Mouse (Mus musculus) neural tube, embryonic 13.5 days (tissue): ENCODE results near the gene Adcy7. TPM values are rescaled to one million over a fixed set of nuclear protein-coding genes. Genes with fewer than 3 reads are reported as not detected.
A peak's percentile ranks its signal among the peaks of the same experiment; 100 is the strongest.

Source experiments
- ATAC-seq: fragments of 200-750 bp; cut with Nextera tagmentation; 2 replicates; pipeline ENCODE4 v1.8.0; 2017; ENCODE audit warnings: low read depth, mild to moderate bottlenecking, moderate TSS enrichment, moderate library complexity
- H3K27ac ChIP-seq: fragments of 300-500 bp; sonication (generic); replicated peaks from 2 replicates; pipeline ENCODE4 v1.5.1; 2015; ENCODE audit warnings: moderate library complexity, mild to moderate bottlenecking, inconsistent platforms
- H3K27me3 ChIP-seq: fragments of 300-500 bp; sonication (generic); 2 replicates; pipeline ENCODE4 v1.6.1; 2015; ENCODE audit warnings: mild to moderate bottlenecking, inconsistent platforms
- H3K36me3 ChIP-seq: fragments of 300-500 bp; sonication (generic); 2 replicates; pipeline ENCODE4 v1.6.1; 2015; ENCODE audit warnings: mild to moderate bottlenecking, inconsistent platforms
- H3K4me1 ChIP-seq: fragments of 300-500 bp; sonication (generic); replicated peaks from 2 replicates; pipeline ENCODE4 v1.6.1; 2015; ENCODE audit warnings: inconsistent platforms
- H3K4me2 ChIP-seq: fragments of 300-500 bp; sonication (generic); 2 replicates; pipeline ENCODE4 v1.6.1; 2015; ENCODE audit warnings: inconsistent platforms, mild to moderate bottlenecking, moderate library complexity
- H3K4me3 ChIP-seq: fragments of 300-500 bp; sonication (generic); 2 replicates; pipeline ENCODE4 v1.5.1; 2015; ENCODE audit warnings: mild to moderate bottlenecking, inconsistent platforms
- H3K9ac ChIP-seq: fragments of 300-500 bp; sonication (generic); 2 replicates; pipeline ENCODE4 v1.6.1; 2015; ENCODE audit warnings: moderate library complexity, mild to moderate bottlenecking, inconsistent platforms
- H3K9me3 ChIP-seq: fragments of 300-500 bp; sonication (generic); 2 replicates; pipeline ENCODE4 v1.6.1; 2016; ENCODE audit warnings: inconsistent platforms
- WGBS: fragments of 180-500 bp; shearing (Covaris S2); methylation state at CpG from one replicate; pipeline ENCODE4 v1.1.7; 2015; 5-methylcytosine and 5-hydroxymethylcytosine counted together
- polyA plus RNA-seq: library from polyadenylated mRNA; unstranded; fragments of >200 nt; fragmentation: Nextera tagmentation; extraction: Ambion mirVana; gene quantifications from 2 replicates; pipeline ENCODE4 v1.2.1, GENCODE M21; 2015

The Adcy7 gene
- polyA plus RNA-seq, 1 experiment from 2014 or later = 3.2 TPM

GRCm38 (mm10) chr8:88309274-88309873, 37.2 kb downstream of the Adcy7 start:
- 81% methylated on average over 10 of the region's 10 CpGs for WGBS
- no peaks in the 10 kb centered on the region for H3K4me1 ChIP-seq
- H3K9ac ChIP-seq = no peak overlapping the region
- no peak overlapping the region for H3K27ac ChIP-seq
- no peak for ATAC-seq
- no peak overlapping the region for H3K4me2 ChIP-seq
- no peaks in the 10 kb centered on the region for H3K9me3 ChIP-seq
- H3K27me3 ChIP-seq = no peaks in the 10 kb centered on the region
- H3K36me3 ChIP-seq = no peaks in the 10 kb centered on the region
- H3K4me3 ChIP-seq = no peak overlapping the region

GRCm38 (mm10) chr8:88309881-88310280, 37.7 kb downstream of the Adcy7 start:
- WGBS = 91% methylated on average over 7 of the region's 7 CpGs
- Histone ChIP-seq H3K27me3 (no peaks in the 10 kb centered on the region), H3K9me3 (no peaks in the 10 kb centered on the region), H3K36me3 (no peaks in the 10 kb centered on the region), H3K4me1 (no peaks in the 10 kb centered on the region), H3K4me3 (no peak overlapping the region), H3K27ac (no peak overlapping the region), H3K4me2 (no peak overlapping the region), H3K9ac (no peak overlapping the region)
- ATAC-seq = no peak

DNA sequence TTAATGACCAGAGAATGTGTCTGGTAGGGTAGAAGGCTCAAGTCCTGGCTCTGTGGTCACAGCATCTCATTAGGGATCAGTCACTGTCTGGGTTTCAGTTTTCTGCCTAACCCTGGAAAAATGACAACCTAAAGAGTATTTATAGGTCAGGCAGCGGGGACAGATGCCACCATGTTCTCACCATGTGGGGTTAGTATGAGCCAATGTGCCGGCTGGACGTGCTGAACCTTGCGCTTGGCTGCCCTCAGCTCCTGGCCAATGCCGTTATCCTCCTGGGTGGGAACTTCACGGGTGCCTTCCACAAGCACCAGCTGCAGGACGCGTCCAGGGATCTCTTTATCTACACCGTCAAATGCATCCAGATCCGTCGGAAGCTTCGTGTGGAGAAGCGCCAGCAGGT, 38.1 kb downstream of the Adcy7 start:
- Histone ChIP-seq H3K9me3 (no peaks in the 10 kb centered on the region), H3K4me2 (no peak overlapping the region), H3K27me3 (no peaks in the 10 kb centered on the region), H3K27ac (no peak overlapping the region), H3K4me3 (no peak overlapping the region), H3K4me1 (no peaks in the 10 kb centered on the region), H3K9ac (no peak overlapping the region), H3K36me3 (no peaks in the 10 kb centered on the region)
- WGBS = 92% methylated on average over 13 of the region's 13 CpGs
- ATAC-seq = no peak

- no peak overlapping the region for H3K9ac ChIP-seq
- peaks cover 19% of the 10 kb centered on the region for H3K4me1 ChIP-seq
- H3K9me3 ChIP-seq = no peaks in the 10 kb centered on the region
- no peak overlapping the region for H3K4me2 ChIP-seq
- H3K4me3 ChIP-seq = no peak overlapping the region
- 78% methylated on average over 8 of the region's 8 CpGs for WGBS
- H3K36me3 ChIP-seq = no peaks in the 10 kb centered on the region
- no peak overlapping the region for H3K27ac ChIP-seq
- H3K27me3 ChIP-seq = no peaks in the 10 kb centered on the region
- ATAC-seq = no peak
Observed at GRCm38 (mm10) chr8:88312966-88313365, 40.8 kb downstream of the Adcy7 start.

DNA sequence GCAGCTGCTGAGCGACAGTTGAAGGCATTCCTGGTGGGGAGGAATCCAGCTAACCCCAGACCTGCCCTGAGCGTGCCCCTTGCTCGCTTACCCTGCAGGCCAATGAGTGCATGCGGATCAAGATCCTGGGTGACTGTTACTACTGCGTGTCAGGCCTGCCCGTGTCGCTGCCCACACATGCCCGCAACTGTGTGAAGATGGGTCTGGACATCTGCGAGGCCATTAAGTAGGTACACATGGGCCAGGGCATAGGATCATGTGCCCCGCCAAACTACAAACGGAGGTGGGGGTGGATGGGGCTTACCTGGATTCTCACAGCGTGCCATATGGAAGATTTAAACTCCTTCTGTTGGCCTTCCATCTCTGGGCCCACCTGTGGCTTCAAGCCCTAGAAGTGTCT, 41.8 kb downstream of the Adcy7 start:
- WGBS = 93% methylated on average over 12 of the region's 12 CpGs
- no peak overlapping the region for H3K4me2 ChIP-seq
- peaks cover 19% of the 10 kb centered on the region for H3K4me1 ChIP-seq
- H3K9me3 ChIP-seq = no peaks in the 10 kb centered on the region
- H3K9ac ChIP-seq = no peak overlapping the region
- H3K36me3 ChIP-seq = no peaks in the 10 kb centered on the region
- H3K4me3 ChIP-seq = no peak overlapping the region
- H3K27me3 ChIP-seq = no peaks in the 10 kb centered on the region
- H3K27ac ChIP-seq = no peak overlapping the region
- ATAC-seq = no peak

DNA sequence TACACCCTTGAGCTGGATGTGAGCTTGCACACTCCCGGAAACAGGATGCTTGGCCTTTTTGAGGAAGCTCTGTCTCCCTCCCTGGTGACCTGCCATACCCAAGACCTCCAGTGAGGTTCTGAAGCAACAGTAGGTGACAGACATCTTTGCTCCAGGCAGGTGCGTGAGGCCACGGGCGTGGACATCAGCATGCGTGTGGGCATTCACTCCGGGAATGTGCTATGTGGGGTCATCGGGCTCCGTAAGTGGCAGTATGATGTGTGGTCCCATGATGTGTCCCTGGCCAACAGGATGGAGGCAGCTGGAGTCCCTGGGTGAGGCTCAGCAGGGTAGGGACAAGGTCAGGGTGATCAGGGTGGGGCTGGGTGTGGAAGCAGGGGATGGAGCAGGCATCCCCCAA, 43.1 kb downstream of the Adcy7 start:
- ATAC-seq = no peak
- H3K27me3 ChIP-seq = no peaks in the 10 kb centered on the region
- H3K4me3 ChIP-seq = no peak overlapping the region
- H3K36me3 ChIP-seq = no peaks in the 10 kb centered on the region
- H3K9ac ChIP-seq = no peak overlapping the region
- no peak overlapping the region for H3K27ac ChIP-seq
- WGBS = 93% methylated on average over 8 of the region's 8 CpGs
- no peak overlapping the region for H3K4me2 ChIP-seq
- H3K4me1 ChIP-seq = peaks cover 19% of the 10 kb centered on the region
- no peaks in the 10 kb centered on the region for H3K9me3 ChIP-seq

DNA sequence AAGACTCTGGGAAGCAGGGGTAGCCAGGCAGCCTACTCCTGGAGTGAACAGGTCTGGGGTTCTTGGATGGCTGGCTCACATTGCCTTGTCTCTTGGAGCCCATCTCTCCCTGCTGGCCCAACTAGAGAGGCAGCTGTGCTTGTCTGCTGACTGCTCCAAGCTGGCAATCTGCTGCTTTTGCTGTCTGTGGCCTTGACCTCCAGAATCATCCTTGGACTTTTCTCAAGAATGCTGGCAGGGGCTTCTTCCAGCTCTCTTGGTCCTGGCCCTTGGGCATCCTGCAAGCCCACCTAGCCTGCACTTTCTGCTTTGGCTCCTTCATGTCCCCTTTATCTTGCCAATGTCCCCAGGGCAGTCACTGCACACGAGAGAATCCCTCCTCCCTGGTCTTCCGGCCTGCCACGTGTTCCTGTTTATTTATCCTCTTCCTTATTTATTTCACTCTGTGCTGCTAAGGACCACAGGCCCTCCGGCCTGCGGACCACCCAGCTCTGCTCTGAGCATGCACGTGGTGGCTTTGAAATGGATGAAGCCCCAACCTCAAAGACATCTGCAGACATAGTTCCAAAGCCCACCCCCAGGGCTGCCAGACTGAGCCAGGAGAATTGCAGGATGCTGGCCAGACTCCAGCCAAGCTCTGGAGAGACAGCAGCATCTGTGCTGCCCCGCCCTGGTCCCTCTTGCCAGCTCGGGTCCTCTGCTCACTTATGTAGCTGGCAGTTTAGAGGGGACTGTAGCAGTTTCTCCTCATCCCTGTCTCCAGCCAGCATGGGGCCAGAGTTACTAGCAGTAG, 44.1 kb downstream of the Adcy7 start:
- Histone ChIP-seq H3K4me3 (no peak overlapping the region), H3K4me2 (no peak overlapping the region), H3K27me3 (no peaks in the 10 kb centered on the region), H3K9ac (no peak overlapping the region), H3K9me3 (no peaks in the 10 kb centered on the region), H3K27ac (peak overlapping the region; percentile 42; the same call in 1 of the 2 replicates), H3K4me1 (peaks cover 19% of the 10 kb centered on the region), H3K36me3 (no peaks in the 10 kb centered on the region)
- peak; percentile 74 for ATAC-seq
- 53% methylated on average over 8 of the region's 8 CpGs for WGBS

DNA sequence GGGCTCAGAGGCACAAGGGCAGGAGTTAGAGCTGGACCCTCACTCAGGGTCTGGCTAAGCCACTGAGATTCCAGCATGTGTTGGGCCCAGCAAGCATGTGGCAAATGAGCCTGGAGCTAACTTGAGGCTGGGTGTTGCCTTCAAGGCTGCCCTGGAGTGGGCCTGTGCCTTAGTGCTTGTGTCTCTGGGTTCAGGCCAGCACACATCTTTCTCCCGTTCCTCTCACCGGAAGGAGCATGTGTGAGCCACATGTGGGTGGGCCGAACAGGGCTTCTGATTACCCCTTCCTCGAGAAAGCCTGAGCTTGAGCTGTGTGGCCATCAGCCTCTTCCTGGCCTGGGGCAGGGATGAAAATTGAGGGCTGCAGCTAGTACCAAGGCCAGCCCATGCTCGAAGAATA, 45.1 kb downstream of the Adcy7 start:
- H3K4me2 ChIP-seq = no peak overlapping the region
- H3K36me3 ChIP-seq = no peaks in the 10 kb centered on the region
- H3K9ac ChIP-seq = no peak overlapping the region
- no peaks in the 10 kb centered on the region for H3K9me3 ChIP-seq
- H3K4me1 ChIP-seq = peaks cover 19% of the 10 kb centered on the region
- H3K27me3 ChIP-seq = no peaks in the 10 kb centered on the region
- no peak overlapping the region for H3K27ac ChIP-seq
- H3K4me3 ChIP-seq = no peak overlapping the region
- WGBS = 74% methylated on average over 5 of the region's 5 CpGs
- ATAC-seq = no peak

- no peaks in the 10 kb centered on the region for H3K9me3 ChIP-seq
- WGBS = 92% methylated on average over 8 of the region's 8 CpGs
- no peak overlapping the region for H3K9ac ChIP-seq
- no peaks in the 10 kb centered on the region for H3K36me3 ChIP-seq
- no peak overlapping the region for H3K4me2 ChIP-seq
- H3K4me1 ChIP-seq = peaks cover 19% of the 10 kb centered on the region
- no peak overlapping the region for H3K27ac ChIP-seq
- ATAC-seq = no peak
- H3K27me3 ChIP-seq = no peaks in the 10 kb centered on the region
- H3K4me3 ChIP-seq = no peak overlapping the region
Observed at GRCm38 (mm10) chr8:88318151-88318550, 45.9 kb downstream of the Adcy7 start.

DNA sequence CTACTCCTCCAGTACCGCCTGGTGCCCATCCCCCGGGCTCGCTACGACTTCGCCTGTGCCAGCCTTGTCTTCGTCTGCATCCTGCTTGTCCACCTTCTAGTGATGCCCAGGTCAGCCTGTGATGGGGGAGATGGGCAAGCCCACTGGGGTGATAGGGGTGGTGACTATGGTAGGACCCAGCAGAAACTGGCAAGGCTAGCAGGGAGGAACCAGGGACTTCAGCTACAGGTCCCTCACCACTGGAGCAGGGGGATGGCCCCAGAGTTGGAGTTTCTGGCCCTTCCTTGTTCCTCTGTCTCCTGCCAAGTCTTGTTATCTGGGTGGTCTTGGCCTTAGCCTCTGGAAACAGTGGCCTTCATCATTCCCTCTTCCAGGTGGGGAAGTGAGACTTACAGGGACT, 47.9 kb downstream of the Adcy7 start:
- H3K27ac ChIP-seq = no peak overlapping the region
- H3K36me3 ChIP-seq = peaks cover 8% of the 10 kb centered on the region
- H3K4me3 ChIP-seq = no peak overlapping the region
- no peak overlapping the region for H3K9ac ChIP-seq
- no peaks in the 10 kb centered on the region for H3K27me3 ChIP-seq
- no peaks in the 10 kb centered on the region for H3K9me3 ChIP-seq
- peaks cover 19% of the 10 kb centered on the region for H3K4me1 ChIP-seq
- 96% methylated on average over 6 of the region's 6 CpGs for WGBS
- no peak overlapping the region for H3K4me2 ChIP-seq
- ATAC-seq = no peak

- Histone ChIP-seq H3K4me2 (no peak overlapping the region), H3K27ac (no peak overlapping the region), H3K9me3 (no peaks in the 10 kb centered on the region), H3K27me3 (no peaks in the 10 kb centered on the region), H3K4me1 (peaks cover 12% of the 10 kb centered on the region), H3K36me3 (peaks cover 21% of the 10 kb centered on the region), H3K9ac (no peak overlapping the region), H3K4me3 (no peak overlapping the region)
- ATAC-seq = no peak
- WGBS = 89% methylated on average over 5 of the region's 5 CpGs
Observed at GRCm38 (mm10) chr8:88321387-88321786, 49.2 kb downstream of the Adcy7 start.

DNA sequence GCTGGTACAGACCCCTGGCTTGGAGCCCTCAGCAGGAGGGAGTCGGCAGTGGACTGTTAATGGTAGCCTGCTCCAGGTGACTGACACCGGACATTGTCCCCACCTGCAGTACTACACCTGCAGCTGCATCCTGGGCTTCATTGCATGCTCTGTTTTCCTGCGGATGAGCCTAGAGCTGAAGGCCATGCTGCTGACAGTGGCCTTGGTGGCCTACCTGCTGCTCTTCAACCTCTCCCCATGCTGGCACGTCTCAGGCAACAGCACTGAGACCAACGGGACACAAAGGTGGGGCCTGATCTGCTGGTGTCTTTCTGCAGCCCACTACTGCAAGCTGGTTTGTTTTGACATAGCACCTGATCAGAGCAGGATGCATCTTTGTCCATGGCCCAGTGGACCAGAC, 51.3 kb downstream of the Adcy7 start:
- Histone ChIP-seq H3K9ac (no peak overlapping the region), H3K4me3 (no peak overlapping the region), H3K4me2 (no peak overlapping the region), H3K9me3 (no peaks in the 10 kb centered on the region), H3K27ac (no peak overlapping the region), H3K4me1 (no peaks in the 10 kb centered on the region), H3K36me3 (peaks cover 37% of the 10 kb centered on the region), H3K27me3 (no peaks in the 10 kb centered on the region)
- WGBS = 85% methylated on average over 5 of the region's 5 CpGs
- ATAC-seq = no peak

DNA sequence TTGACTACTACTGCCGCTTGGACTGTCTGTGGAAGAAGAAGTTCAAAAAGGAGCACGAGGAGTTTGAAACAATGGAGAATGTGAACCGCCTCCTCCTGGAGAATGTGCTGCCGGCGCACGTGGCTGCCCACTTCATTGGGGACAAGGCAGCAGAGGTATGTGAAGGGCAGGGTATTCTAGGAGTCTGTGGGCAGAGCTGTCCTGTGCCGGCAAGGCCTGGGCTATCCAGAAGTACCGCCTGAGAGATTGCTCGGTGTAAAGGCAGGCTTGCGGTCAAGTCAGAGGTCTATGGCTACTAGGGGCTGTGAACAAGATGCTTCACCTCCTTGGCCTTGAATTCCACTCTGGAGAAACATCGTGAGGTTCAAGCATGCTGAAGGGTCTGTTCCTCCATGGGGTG, 52.6 kb downstream of the Adcy7 start:
- ATAC-seq = no peak
- Histone ChIP-seq H3K27me3 (no peaks in the 10 kb centered on the region), H3K4me1 (no peaks in the 10 kb centered on the region), H3K36me3 (peaks cover 49% of the 10 kb centered on the region), H3K27ac (no peak overlapping the region), H3K4me3 (no peak overlapping the region), H3K9me3 (no peaks in the 10 kb centered on the region), H3K9ac (no peak overlapping the region), H3K4me2 (no peak overlapping the region)
- WGBS = 90% methylated on average over 11 of the region's 11 CpGs
